Mouse (Mus musculus): Measurements from ENCODE around the gene Nup210l. TPM values are rescaled to one million over a fixed set of nuclear protein-coding genes. Genes with fewer than 3 reads are reported as not detected.
"Not testable (repeated sequence)": the region's sequence is repeated elsewhere in the genome, so short reads cannot be mapped to it uniquely, and the experiment has no call there.

Gene Nup210l
- polyA plus RNA-seq, 1 experiment from 2014 or later, result 0.28 TPM

- H3K27me3 ChIP-seq, result no peaks in the 10 kb centered on the region
- no peak for ATAC-seq (ENCODE audit: low read depth)
- H3K4me1 ChIP-seq (replicated peaks), result no peaks in the 10 kb centered on the region
- no peak overlapping the region for H3K4me2 ChIP-seq
- H3K36me3 ChIP-seq, result peaks cover 36% of the 10 kb centered on the region
- H3K4me3 ChIP-seq, result no peak overlapping the region
- no peaks in the 10 kb centered on the region for H3K9me3 ChIP-seq
- no peak overlapping the region for H3K9ac ChIP-seq
- H3K27ac ChIP-seq (replicated peaks), result no peak overlapping the region
- 100% methylated on average over 2 of the region's 2 CpGs for WGBS
Observed at GRCm38 (mm10) chr3:90101673-90102072, 2.3 kb upstream of the Nup210l start.

GRCm38 (mm10) chr3:90102239-90102638, 1.7 kb upstream of the Nup210l start:
- no peak overlapping the region for H3K27ac ChIP-seq (replicated peaks)
- H3K36me3 ChIP-seq, result peaks cover 36% of the 10 kb centered on the region
- H3K9me3 ChIP-seq, result no peaks in the 10 kb centered on the region
- H3K4me3 ChIP-seq, result no peak overlapping the region
- H3K9ac ChIP-seq, result no peak overlapping the region
- H3K27me3 ChIP-seq, result no peaks in the 10 kb centered on the region
- no peak for ATAC-seq (ENCODE audit: low read depth)
- no peaks in the 10 kb centered on the region for H3K4me1 ChIP-seq (replicated peaks)
- H3K4me2 ChIP-seq, result no peak overlapping the region
- 61% methylated on average over 2 of the region's 2 CpGs for WGBS

DNA sequence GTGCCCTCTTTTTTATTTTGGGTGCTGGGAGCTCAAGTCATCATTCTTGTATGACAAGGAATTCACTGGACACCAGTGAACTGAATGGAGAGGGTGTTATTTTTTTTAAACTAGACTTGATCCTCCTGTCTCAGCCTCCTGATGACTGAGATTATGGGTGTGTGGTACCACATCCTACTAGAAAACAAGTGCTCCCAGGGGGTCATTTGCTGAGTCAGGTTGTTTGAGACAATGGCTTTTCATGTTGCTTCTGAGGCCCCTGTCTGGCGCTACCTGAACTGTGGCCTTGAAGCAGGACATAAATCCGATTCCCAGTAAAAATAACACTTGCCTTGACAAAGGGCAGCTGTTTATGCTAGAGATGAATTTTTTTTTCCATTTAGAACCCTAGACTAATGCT, 756 bp upstream of the Nup210l start:
- Histone ChIP-seq H3K4me1 (replicated peaks) (no peaks in the 10 kb centered on the region), H3K4me2 (no peak overlapping the region), H3K9me3 (no peaks in the 10 kb centered on the region), H3K27me3 (no peaks in the 10 kb centered on the region), H3K36me3 (peaks cover 33% of the 10 kb centered on the region), H3K4me3 (no peak overlapping the region), H3K9ac (no peak overlapping the region), H3K27ac (replicated peaks) (no peak overlapping the region)
- WGBS, result 84% methylated on average over 2 of the region's 2 CpGs
- ATAC-seq (ENCODE audit: low read depth), result no peak

DNA sequence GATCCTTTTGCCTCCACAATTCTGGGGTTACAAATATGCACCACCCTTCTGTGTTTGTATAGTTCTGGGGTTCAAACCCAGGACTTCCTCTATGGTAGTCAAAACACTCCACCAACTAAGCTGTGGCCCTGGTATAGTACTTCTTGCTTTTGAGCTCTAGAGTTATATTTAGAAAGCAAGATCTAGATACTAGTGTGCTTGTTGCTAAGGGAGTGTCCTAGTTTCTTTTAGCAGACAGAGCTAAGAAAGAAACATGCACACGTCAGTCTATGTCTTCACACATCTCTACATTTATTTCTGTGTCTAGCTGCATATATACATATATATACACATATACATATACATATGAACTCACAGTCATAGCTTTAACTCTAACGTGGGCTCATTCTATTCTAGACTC, 7.8 kb downstream of the Nup210l start:
- no peak overlapping the region for H3K27ac ChIP-seq (replicated peaks)
- H3K27me3 ChIP-seq, result no peaks in the 10 kb centered on the region
- H3K9ac ChIP-seq, result no peak overlapping the region
- 80% methylated on average over 2 of the region's 2 CpGs for WGBS
- no peak overlapping the region for H3K4me2 ChIP-seq
- H3K4me1 ChIP-seq (replicated peaks), result no peaks in the 10 kb centered on the region
- no peaks in the 10 kb centered on the region for H3K36me3 ChIP-seq
- no peak overlapping the region for H3K4me3 ChIP-seq
- no peaks in the 10 kb centered on the region for H3K9me3 ChIP-seq
- ATAC-seq (ENCODE audit: low read depth), result no peak

DNA sequence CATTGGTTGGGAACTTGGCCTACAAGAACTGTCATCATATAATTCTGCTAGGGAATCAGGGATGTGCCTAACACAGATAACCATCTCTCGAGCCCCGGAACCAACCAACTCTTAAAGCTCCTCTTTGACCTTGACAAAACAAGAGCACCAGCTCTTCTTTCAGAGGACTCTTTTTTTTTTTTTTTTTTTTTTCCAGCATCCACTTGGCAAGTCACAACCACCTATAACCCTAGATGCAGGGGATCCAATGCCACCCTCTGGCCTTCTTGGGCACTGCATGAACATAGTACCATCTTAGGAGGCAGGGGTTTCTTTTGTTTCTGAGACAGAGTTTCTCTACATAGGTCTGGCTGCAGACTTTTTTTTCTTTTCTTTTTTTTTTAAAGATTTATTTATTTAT, 10.4 kb downstream of the Nup210l start:
- Histone ChIP-seq H3K9me3 (no peaks in the 10 kb centered on the region), H3K36me3 (no peaks in the 10 kb centered on the region), H3K9ac (no peak overlapping the region), H3K4me3 (no peak overlapping the region), H3K4me1 (replicated peaks) (no peaks in the 10 kb centered on the region), H3K27ac (replicated peaks) (no peak overlapping the region), H3K4me2 (no peak overlapping the region), H3K27me3 (no peaks in the 10 kb centered on the region)
- 93% methylated on average over 2 of the region's 2 CpGs for WGBS
- ATAC-seq (ENCODE audit: low read depth), result no peak

- no peaks in the 10 kb centered on the region for H3K27me3 ChIP-seq
- H3K9ac ChIP-seq, result no peak overlapping the region
- H3K4me1 ChIP-seq (replicated peaks), result no peaks in the 10 kb centered on the region
- H3K27ac ChIP-seq (replicated peaks), result no peak overlapping the region
- no peak overlapping the region for H3K4me2 ChIP-seq
- WGBS, result 76% methylated on average over 3 of the region's 3 CpGs
- H3K4me3 ChIP-seq, result no peak overlapping the region
- no peak for ATAC-seq (ENCODE audit: low read depth)
- no peaks in the 10 kb centered on the region for H3K9me3 ChIP-seq
- H3K36me3 ChIP-seq, result no peaks in the 10 kb centered on the region
Observed at GRCm38 (mm10) chr3:90115526-90115925, 11.6 kb downstream of the Nup210l start.

GRCm38 (mm10) chr3:90118132-90118790, 14.3 kb downstream of the Nup210l start:
- H3K4me2 ChIP-seq, result no peak overlapping the region
- WGBS, result 94% methylated on average over 13 of the region's 13 CpGs

DNA sequence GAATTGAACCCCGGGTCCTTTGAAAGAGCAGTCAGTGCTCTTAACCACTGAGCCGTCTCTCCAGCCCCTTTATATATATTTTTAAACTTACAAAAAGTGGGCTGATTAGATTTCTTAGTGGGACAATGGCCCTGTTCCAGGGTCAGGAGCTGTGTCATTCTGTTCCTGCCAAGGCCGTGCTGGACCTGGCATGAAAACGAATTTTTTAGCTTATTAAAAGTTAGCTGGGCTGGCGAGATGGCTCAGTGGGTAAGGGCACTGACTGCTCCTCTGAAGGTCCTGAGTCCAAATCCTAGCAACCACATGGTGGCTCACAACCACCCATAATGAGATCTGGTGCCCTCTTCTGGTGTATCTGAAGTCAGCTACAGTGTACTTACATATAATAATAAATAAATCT, 18.1 kb downstream of the Nup210l start:
- not testable (repeated sequence) for H3K4me3 ChIP-seq; H3K36me3 ChIP-seq; H3K4me1 ChIP-seq (replicated peaks); H3K4me2 ChIP-seq; H3K9ac ChIP-seq; H3K27ac ChIP-seq (replicated peaks); H3K27me3 ChIP-seq; ATAC-seq (ENCODE audit: low read depth); H3K9me3 ChIP-seq
- 83% methylated on average over 5 of the region's 5 CpGs for WGBS

More at GRCm38 (mm10) chr3:90118132-90118790, 14.3 kb downstream of the Nup210l start:
- Histone ChIP-seq H3K36me3 (no peaks in the 10 kb centered on the region), H3K27me3 (no peaks in the 10 kb centered on the region), H3K27ac (replicated peaks) (no peak overlapping the region), H3K9me3 (no peaks in the 10 kb centered on the region), H3K4me3 (no peak overlapping the region), H3K4me1 (replicated peaks) (no peaks in the 10 kb centered on the region), H3K9ac (no peak overlapping the region)
- ATAC-seq (ENCODE audit: low read depth), result no peak

- WGBS, result 83% methylated on average over 5 of the region's 5 CpGs
- H3K9me3 ChIP-seq, result no peaks in the 10 kb centered on the region
- H3K4me2 ChIP-seq, result no peak overlapping the region
- ATAC-seq (ENCODE audit: low read depth), result no peak
- no peak overlapping the region for H3K27ac ChIP-seq (replicated peaks)
- H3K4me1 ChIP-seq (replicated peaks), result no peaks in the 10 kb centered on the region
- H3K4me3 ChIP-seq, result no peak overlapping the region
- H3K9ac ChIP-seq, result no peak overlapping the region
- H3K27me3 ChIP-seq, result no peaks in the 10 kb centered on the region
- no peaks in the 10 kb centered on the region for H3K36me3 ChIP-seq
Observed at GRCm38 (mm10) chr3:90125710-90126109, 21.8 kb downstream of the Nup210l start.

DNA sequence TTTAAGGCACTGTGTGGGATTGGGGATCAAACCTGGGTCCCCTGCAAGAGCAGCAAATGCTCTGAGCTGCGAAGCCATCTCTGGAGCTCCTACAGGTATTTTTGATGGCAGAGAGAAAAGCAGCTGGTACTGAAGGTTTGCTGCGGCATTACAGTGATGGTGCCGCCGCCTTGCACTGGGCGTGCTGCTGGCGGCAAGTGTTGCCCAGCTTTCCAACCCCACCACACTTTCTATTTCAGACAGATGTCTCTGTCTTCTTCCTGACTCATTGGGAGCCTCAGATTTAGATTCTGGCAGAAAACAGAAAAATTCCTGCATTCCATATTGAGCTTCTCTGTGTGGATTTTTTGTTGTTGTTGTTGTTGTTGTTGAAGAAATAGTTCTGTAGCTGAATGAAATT, 23.9 kb downstream of the Nup210l start:
- Histone ChIP-seq H3K4me3 (no peak overlapping the region), H3K4me1 (replicated peaks) (no peaks in the 10 kb centered on the region), H3K36me3 (no peaks in the 10 kb centered on the region), H3K9me3 (no peaks in the 10 kb centered on the region), H3K9ac (no peak overlapping the region), H3K27me3 (no peaks in the 10 kb centered on the region), H3K27ac (replicated peaks) (no peak overlapping the region), H3K4me2 (no peak overlapping the region)
- 98% methylated on average over 6 of the region's 6 CpGs for WGBS
- ATAC-seq (ENCODE audit: low read depth), result no peak

DNA sequence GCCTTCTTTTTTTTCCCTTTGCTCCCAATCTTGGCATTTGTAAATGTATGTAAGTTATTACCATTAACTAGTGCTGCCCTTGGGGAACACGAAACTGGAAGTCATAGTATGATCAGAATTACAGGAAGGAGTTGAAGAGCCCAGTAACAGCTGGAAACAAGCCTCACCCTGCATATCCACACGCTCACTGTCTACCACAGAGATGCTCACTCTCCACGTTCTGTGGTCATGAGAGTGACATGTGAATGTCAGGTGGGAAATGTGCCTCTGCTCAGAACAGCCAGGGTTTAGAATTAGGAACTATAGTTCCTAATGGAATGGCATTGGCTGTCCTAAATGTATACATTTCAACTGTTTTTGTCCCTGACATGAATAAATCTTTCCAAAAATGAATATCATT, 28.8 kb downstream of the Nup210l start:
- no peak overlapping the region for H3K9ac ChIP-seq
- ATAC-seq (ENCODE audit: low read depth), result no peak
- no peaks in the 10 kb centered on the region for H3K27me3 ChIP-seq
- 80% methylated on average over 3 of the region's 3 CpGs for WGBS
- no peak overlapping the region for H3K27ac ChIP-seq (replicated peaks)
- H3K4me3 ChIP-seq, result no peak overlapping the region
- H3K9me3 ChIP-seq, result no peaks in the 10 kb centered on the region
- H3K4me2 ChIP-seq, result no peak overlapping the region
- H3K4me1 ChIP-seq (replicated peaks), result no peaks in the 10 kb centered on the region
- H3K36me3 ChIP-seq, result no peaks in the 10 kb centered on the region

- Histone ChIP-seq H3K27ac (replicated peaks) (no peak overlapping the region), H3K4me1 (replicated peaks) (no peaks in the 10 kb centered on the region), H3K4me3 (no peak overlapping the region), H3K9me3 (no peaks in the 10 kb centered on the region), H3K4me2 (no peak overlapping the region), H3K36me3 (no peaks in the 10 kb centered on the region), H3K27me3 (no peaks in the 10 kb centered on the region), H3K9ac (no peak overlapping the region)
- ATAC-seq (ENCODE audit: low read depth), result no peak
- 95% methylated on average over 1 of the region's 1 CpGs for WGBS
Observed at GRCm38 (mm10) chr3:90133331-90133730, 29.4 kb downstream of the Nup210l start.

DNA sequence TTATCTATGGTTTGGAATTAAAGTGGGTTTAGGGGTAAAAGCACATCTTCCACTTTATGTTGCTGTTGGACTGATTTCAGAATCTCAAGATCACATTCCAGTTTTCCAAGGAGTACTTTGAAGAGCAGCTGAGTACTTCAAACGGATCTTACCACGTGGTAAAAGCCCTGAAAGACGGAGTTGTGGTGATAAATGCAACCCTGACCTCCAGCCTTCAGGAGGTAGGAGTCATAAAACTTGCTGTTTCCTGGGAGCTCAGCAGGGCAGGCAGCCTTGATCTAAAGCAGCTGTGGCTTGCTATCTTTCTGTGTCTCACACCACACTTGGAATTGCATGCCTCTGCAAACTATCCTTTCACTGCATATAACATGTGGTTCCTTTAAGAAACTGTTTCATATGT, 30.6 kb downstream of the Nup210l start:
- H3K4me2 ChIP-seq, result no peak overlapping the region
- no peak for ATAC-seq (ENCODE audit: low read depth)
- no peaks in the 10 kb centered on the region for H3K27me3 ChIP-seq
- no peaks in the 10 kb centered on the region for H3K4me1 ChIP-seq (replicated peaks)
- no peaks in the 10 kb centered on the region for H3K9me3 ChIP-seq
- H3K27ac ChIP-seq (replicated peaks), result no peak overlapping the region
- no peak overlapping the region for H3K9ac ChIP-seq
- no peaks in the 10 kb centered on the region for H3K36me3 ChIP-seq
- WGBS, result 33% methylated on average over 3 of the region's 3 CpGs
- no peak overlapping the region for H3K4me3 ChIP-seq
